Mouse (Mus musculus) E14TG2a.4 (cell line): ENCODE measurements at regions not wholly inside any gene's neighbourhood (a gene's known extent, or its start where the extent isn't known, plus 50 kb on each side); places are given as distances from the start of the nearest gene placed in this dataset.

Source experiments
- CTCF ChIP-seq: conservative IDR thresholded peaks from 2 replicates; pipeline ENCODE4 v1.5.1; 2014; ENCODE audit warnings: low read length
- NANOG ChIP-seq: IDR thresholded peaks from 2 replicates; pipeline ENCODE4 v1.6.1; 2014; ENCODE audit warnings: borderline replicate concordance, low read length, mixed read lengths
- POU5F1 ChIP-seq: IDR thresholded peaks from 2 replicates; pipeline ENCODE4 v1.6.1; 2014; ENCODE audit warnings: low read length, borderline replicate concordance

DNA sequence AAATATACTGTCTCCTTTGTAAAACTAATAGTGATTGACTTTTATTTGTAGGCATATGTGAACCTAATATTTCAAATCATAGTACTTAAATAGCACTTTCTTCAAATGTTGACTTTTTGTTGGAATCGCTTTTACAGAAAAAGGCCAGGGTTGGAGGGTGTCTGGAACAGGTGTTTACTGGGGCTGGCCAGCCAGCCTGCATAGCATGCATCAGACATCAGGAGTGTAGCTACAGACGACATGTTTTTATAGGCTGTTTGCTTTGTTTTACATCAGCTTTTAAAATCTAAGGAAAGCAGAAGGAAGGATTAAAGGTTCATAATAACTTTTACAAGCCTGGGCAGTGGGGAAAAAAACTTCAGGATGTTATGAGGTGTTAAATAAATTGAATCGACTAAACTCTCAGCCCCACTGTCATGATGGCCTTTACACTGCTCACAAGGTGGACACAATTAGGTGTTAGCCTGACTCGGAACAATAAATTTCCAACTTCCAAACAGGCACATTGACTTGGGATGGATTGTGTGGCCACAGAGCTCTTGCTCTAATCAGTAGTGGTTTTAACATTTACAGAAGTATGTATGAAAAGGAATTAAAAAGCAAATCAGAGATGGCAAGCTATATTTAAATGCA, 66.0 kb downstream of the Rbm43 start:
- no peak for TF ChIP-seq CTCF
- TF ChIP-seq POU5F1 = no peak
- TF ChIP-seq NANOG = no peak
